Mouse (Mus musculus) small intestine, adult 2 months (tissue): ENCODE measurements around the gene Atf6.

Experiments used
- CTCF ChIP-seq: fragments of 200-500 bp; IDR thresholded peaks from 2 replicates; pipeline ENCODE4 v1.5.1; 2012; ENCODE audit warnings: low read depth, mild to moderate bottlenecking, control low read depth, inconsistent platforms, low read length, moderate library complexity, mixed read lengths; ENCODE audit not compliant: insufficient replicate concordance, insufficient read length; ENCODE audit errors: extremely low read depth
- POLR2A ChIP-seq: fragments of 200-500 bp; IDR thresholded peaks from 2 replicates; pipeline ENCODE4 v1.6.1; 2012; ENCODE audit warnings: low read depth, mild to moderate bottlenecking, control low read depth, inconsistent platforms, low read length, moderate library complexity

DNA sequence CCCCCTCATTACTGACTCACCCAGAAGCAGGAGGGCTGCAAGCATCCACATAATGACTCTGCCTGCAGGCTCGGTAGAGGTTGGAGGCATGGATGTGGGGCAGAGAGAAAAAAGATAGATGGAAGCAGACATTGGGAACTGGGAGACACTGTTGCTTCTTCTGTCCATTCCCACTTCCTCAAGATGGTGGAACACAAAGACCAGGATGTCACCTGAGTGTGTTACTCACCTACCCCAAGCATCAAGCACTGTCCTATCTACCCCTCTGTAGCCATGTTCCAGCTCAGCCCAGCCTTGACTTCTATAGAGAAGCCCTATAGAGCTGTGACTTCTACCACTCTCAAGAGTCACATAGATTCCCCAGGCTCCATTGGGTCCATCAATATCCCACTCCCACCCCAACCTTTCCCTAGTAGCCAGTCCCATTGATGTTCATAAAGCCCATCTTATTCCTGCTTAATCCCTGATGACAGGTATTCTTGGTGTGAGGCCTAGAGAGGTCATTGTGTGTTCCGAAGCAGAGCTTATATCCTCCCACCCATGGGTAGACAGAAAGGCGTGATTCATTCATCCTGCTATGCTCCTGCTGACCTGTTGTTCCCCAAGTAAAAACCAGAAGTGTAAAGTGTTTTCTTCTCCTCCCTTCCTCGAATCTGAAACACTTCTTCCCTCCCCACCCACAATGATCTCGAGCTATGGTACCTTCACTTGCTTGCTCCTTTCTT is 45.5 kb upstream of the Atf6 start, which contains the start of gene Fcrlb:
- TF ChIP-seq CTCF (no peak), POLR2A (no peak)
